Mouse (Mus musculus) mammary gland, adult 2 months (tissue): Measurements from ENCODE around the gene Hist1h4h. TPM values are rescaled to one million over a fixed set of nuclear protein-coding genes. Genes with fewer than 3 reads are reported as not detected.

Experiments
- polyA plus RNA-seq: library from polyadenylated mRNA; depleted of rRNA; stranded (reverse); fragments of >200 nt; gene quantifications from 2 replicates; pipeline ENCODE4 v1.2.3, GENCODE M21; 2012; ENCODE audit warnings: low replicate concordance; rRNA removed

Gene Hist1h4h
- polyA plus RNA-seq, 1 experiment, result 38.0 TPM

Other genes starting within 250 kb of the Hist1h4h start
- gene Zfp322a, start 161.8 kb upstream of the Hist1h4h start, polyA plus RNA-seq, result 0.82 and 2.2 TPM in 2 replicates
- 1.8 and 2.7 TPM in 2 replicates for gene Abt1, start 107.2 kb upstream of the Hist1h4h start, polyA plus RNA-seq
- gene Btn1a1, start 65.1 kb upstream of the Hist1h4h start, polyA plus RNA-seq, result 7.6 and 14.7 TPM in 2 replicates
- gene Btn2a2, start 42.2 kb upstream of the Hist1h4h start, polyA plus RNA-seq, result 0.22 TPM in 1 of 2 replicates, not detected in the other
- 11.2 and 126 TPM in 2 replicates for gene Hist1h2af, start 2.9 kb downstream of the Hist1h4h start, polyA plus RNA-seq
- 5.9 and 13.3 TPM in 2 replicates for gene Hist1h3g, start 4.4 kb downstream of the Hist1h4h start, polyA plus RNA-seq
- gene Hist1h2bh, start 12.3 kb downstream of the Hist1h4h start, polyA plus RNA-seq, result 0.78 and 1.9 TPM in 2 replicates
- 1.0 and 5.4 TPM in 2 replicates for gene Hist1h3f, start 13.0 kb downstream of the Hist1h4h start, polyA plus RNA-seq
- gene Hist1h4f, start 20.6 kb downstream of the Hist1h4h start, polyA plus RNA-seq, result 2.2 and 6.6 TPM in 2 replicates
- gene Hist1h1d, start 22.2 kb downstream of the Hist1h4h start, polyA plus RNA-seq, result 0.13 and 0.16 TPM in 2 replicates
- 6.4 and 27.3 TPM in 2 replicates for gene Hist1h3e, start 31.3 kb downstream of the Hist1h4h start, polyA plus RNA-seq
- gene Hist1h2ae, start 40.2 kb downstream of the Hist1h4h start, polyA plus RNA-seq, result 1.2 and 9.3 TPM in 2 replicates
- gene Hist1h2bg, start 40.3 kb downstream of the Hist1h4h start, polyA plus RNA-seq, result 13.0 and 31.0 TPM in 2 replicates
- gene Hist1h2bf, start 43.1 kb downstream of the Hist1h4h start, polyA plus RNA-seq, result 4.0 and 7.4 TPM in 2 replicates
- gene Hist1h2ad, start 43.3 kb downstream of the Hist1h4h start, polyA plus RNA-seq, result 0.65 and 4.8 TPM in 2 replicates
- gene Hist1h3d, start 44.7 kb downstream of the Hist1h4h start, polyA plus RNA-seq, result 4.1 and 8.7 TPM in 2 replicates
- gene Hist1h4d, start 50.5 kb downstream of the Hist1h4h start, polyA plus RNA-seq, result 5.3 and 12.9 TPM in 2 replicates
- 3.1 and 3.9 TPM in 2 replicates for gene Hist1h2be, start 90.1 kb downstream of the Hist1h4h start, polyA plus RNA-seq
- 1.8 and 2.0 TPM in 2 replicates for gene Hist1h1e, start 91.5 kb downstream of the Hist1h4h start, polyA plus RNA-seq
- 0.23 and 1.3 TPM in 2 replicates for gene Hist1h2ac, start 152.9 kb downstream of the Hist1h4h start, polyA plus RNA-seq
- gene Hist1h2bc, start 153.1 kb downstream of the Hist1h4h start, polyA plus RNA-seq, result 185 and 224 TPM in 2 replicates
- gene Hist1h1t, start 164.8 kb downstream of the Hist1h4h start, polyA plus RNA-seq, result not detected in 2 replicates
- gene Hist1h4c, start 167.4 kb downstream of the Hist1h4h start, polyA plus RNA-seq, result 2.4 and 6.0 TPM in 2 replicates
- gene Hfe, start 179.8 kb downstream of the Hist1h4h start, polyA plus RNA-seq, result 28.3 and 37.4 TPM in 2 replicates
- gene Hist1h1c, start 207.8 kb downstream of the Hist1h4h start, polyA plus RNA-seq, result 45.0 and 48.4 TPM in 2 replicates
- 2.4 and 16.2 TPM in 2 replicates for gene Hist1h3c, start 214.6 kb downstream of the Hist1h4h start, polyA plus RNA-seq
- gene Hist1h2bb, start 215.7 kb downstream of the Hist1h4h start, polyA plus RNA-seq, result 3.7 and 13.5 TPM in 2 replicates
- 1.0 and 14.9 TPM in 2 replicates for gene Hist1h2ab, start 220.1 kb downstream of the Hist1h4h start, polyA plus RNA-seq
- gene Hist1h3b, start 221.2 kb downstream of the Hist1h4h start, polyA plus RNA-seq, result 4.0 and 16.0 TPM in 2 replicates
- 1.3 and 6.8 TPM in 2 replicates for gene Hist1h4b, start 226.0 kb downstream of the Hist1h4h start, polyA plus RNA-seq
- gene Hist1h4a, start 230.2 kb downstream of the Hist1h4h start, polyA plus RNA-seq, result 1.6 and 6.5 TPM in 2 replicates
- gene Hist1h3a, start 231.3 kb downstream of the Hist1h4h start, polyA plus RNA-seq, result 3.1 and 16.8 TPM in 2 replicates
- gene Hist1h1a, start 232.6 kb downstream of the Hist1h4h start, polyA plus RNA-seq, result 0.47 TPM in 1 of 2 replicates, not detected in the other
- gene Trim38, start 238.9 kb downstream of the Hist1h4h start, polyA plus RNA-seq, result 0.10 TPM in 1 of 2 replicates, not detected in the other